Mouse (Mus musculus): ENCODE data around the gene Arl4c.

- TF ChIP-seq CTCF (IDR thresholded peaks at IDR 0.05; ENCODE audit: borderline replicate concordance, insufficient read depth, low read depth, low read length) (no peak), POLR2A (IDR thresholded peaks at IDR 0.05; ENCODE audit: borderline replicate concordance, insufficient read depth, low read length) (no peak)
Observed at GRCm38 (mm10) chr1:88670807-88671206, 31.2 kb downstream of the Arl4c start.
